In genomic region chr12:110975385-110975784, GRCm38 (mm10) we compare ENCODE assay signal across 16 mouse cellular contexts. TPM values are rescaled to one million over a fixed set of nuclear protein-coding genes. Genes with fewer than 3 reads are reported as not detected.
DNase-seq lines count a peak whose midpoint lies in the region; ATAC-seq and TF ChIP-seq lines count a peak whose summit lies in the region.
"Had no signal": no experiment of that assay in that cellular context is flagged by ENCODE, and none has a peak within 500 bp of the region (broad histone marks: within the 10 kb centered on the region; RNA-seq: fewer than 3 reads in every experiment).

No protein-coding gene starts in this region.

- no peak overlapping the region for H3K4me3 ChIP-seq in forebrain, embryonic 12.5 days (replicated peaks)
- H3K4me3 ChIP-seq in forebrain, postnatal 0 days (ENCODE audit: low read depth, low read length), result no peak overlapping the region
- peak overlapping the region; percentile 22; the same call in 1 of the 2 replicates for H3K4me3 ChIP-seq in liver, embryonic 11.5 days (ENCODE audit: low read depth, low read length)
- H3K4me3 ChIP-seq: forebrain, embryonic 15.5 days; left cerebral cortex, adult 2 months; limb, embryonic 12.5 days; neural tube, embryonic 12.5 days had no signal

- H3K9me3 ChIP-seq in forebrain, embryonic 12.5 days, result no peaks in the 10 kb centered on the region
- H3K9me3 ChIP-seq in forebrain, postnatal 0 days (ENCODE audit: low read length), result no peaks in the 10 kb centered on the region
- H3K9me3 ChIP-seq in liver, embryonic 11.5 days (ENCODE audit: control insufficient read depth, low read length), result no peaks in the 10 kb centered on the region
- H3K9me3 ChIP-seq: forebrain, embryonic 15.5 days; limb, embryonic 12.5 days; neural tube, embryonic 12.5 days had no signal

- H3K9ac ChIP-seq in forebrain, embryonic 12.5 days, result peak overlapping the region; percentile 17; the same call in 1 of the 2 replicates
- H3K9ac ChIP-seq in forebrain, postnatal 0 days, result no peak overlapping the region
- H3K9ac ChIP-seq in liver, embryonic 11.5 days (ENCODE audit: low read depth, low read length), result peak overlapping the region; percentile 47
- H3K9ac ChIP-seq: forebrain, embryonic 15.5 days; limb, embryonic 12.5 days; neural tube, embryonic 12.5 days had no signal

- H3K4me1 ChIP-seq in forebrain, embryonic 12.5 days, result peaks cover 13% of the 10 kb centered on the region
- no peaks in the 10 kb centered on the region for H3K4me1 ChIP-seq in forebrain, postnatal 0 days (ENCODE audit: insufficient read depth)
- peaks cover 71% of the 10 kb centered on the region for H3K4me1 ChIP-seq in liver, embryonic 11.5 days (replicated peaks; ENCODE audit: control insufficient read depth, insufficient read depth, low read length)

- no peak for ATAC-seq in forebrain, embryonic 12.5 days (ENCODE audit: low FRiP score)
- no peak for ATAC-seq in forebrain, postnatal 0 days
- no peak for ATAC-seq in liver, embryonic 11.5 days (replicated peaks; ENCODE audit: low FRiP score)
- ATAC-seq in activated CD4-positive, CD25-positive, alpha-beta regulatory T cell, adult 4 months, result no peak
- ATAC-seq: forebrain, embryonic 15.5 days; inflammation-experienced regulatory T-cells, adult 6 months had no signal

- H3K27me3 ChIP-seq in forebrain, embryonic 12.5 days, result no peaks in the 10 kb centered on the region
- H3K27me3 ChIP-seq in forebrain, postnatal 0 days (ENCODE audit: insufficient read depth, low read length), result no peaks in the 10 kb centered on the region
- no peaks in the 10 kb centered on the region for H3K27me3 ChIP-seq in liver, embryonic 11.5 days (replicated peaks; ENCODE audit: control insufficient read depth, insufficient read depth, low read length)
- H3K27me3 ChIP-seq: forebrain, embryonic 15.5 days; limb, embryonic 12.5 days; neural tube, embryonic 12.5 days had no signal

- no peak overlapping the region for H3K27ac ChIP-seq in forebrain, embryonic 12.5 days
- no peak overlapping the region for H3K27ac ChIP-seq in forebrain, postnatal 0 days (ENCODE audit: low read depth, low read length)
- H3K27ac ChIP-seq in liver, embryonic 11.5 days (ENCODE audit: low read depth, low read length), result peak overlapping the region; percentile 84
- H3K27ac ChIP-seq: forebrain, embryonic 15.5 days; left cerebral cortex, adult 2 months; limb, embryonic 12.5 days; neural tube, embryonic 12.5 days had no signal

- peaks cover 53% of the 10 kb centered on the region for H3K36me3 ChIP-seq in forebrain, embryonic 12.5 days (replicated peaks)
- H3K36me3 ChIP-seq in forebrain, postnatal 0 days (ENCODE audit: insufficient read depth), result peaks cover 18% of the 10 kb centered on the region; the same call in 1 of the 2 replicates
- H3K36me3 ChIP-seq in liver, embryonic 11.5 days (ENCODE audit: control insufficient read depth, insufficient read depth, low read length), result peaks cover 26% of the 10 kb centered on the region

- no peak for TF ChIP-seq CTCF in forebrain, postnatal 0 days (IDR thresholded peaks at IDR 0.05; ENCODE audit: low read depth)

- DNase-seq in forebrain, postnatal 0 days, result no peak
- no peak for DNase-seq in liver, embryonic 11.5 days (ENCODE audit: low spot score)
- DNase-seq in liver, result no peak
- peak; percentile 86 for DNase-seq in gastrocnemius, postnatal 25 days
- DNase-seq in skeletal muscle tissue, adult 2 months (ENCODE audit: low read depth, low spot score), result peak; percentile 88
- DNase-seq in spleen, adult 18-20 months, result no peak
- DNase-seq: cerebellum, adult 11-12 months; right cerebral cortex, postnatal 4 days; thymus, postnatal 36 days had no signal

- no peak overlapping the region for H3K4me2 ChIP-seq in forebrain, embryonic 12.5 days
- H3K4me2 ChIP-seq in forebrain, postnatal 0 days (ENCODE audit: low read depth), result no peak overlapping the region
- H3K4me2 ChIP-seq in liver, embryonic 11.5 days, result peak overlapping the region; percentile 98
- H3K4me2 ChIP-seq: forebrain, embryonic 15.5 days; limb, embryonic 12.5 days; neural tube, embryonic 12.5 days had no signal

- WGBS in forebrain, embryonic 12.5 days, result 87% methylated on average over 5 of the region's 5 CpGs
- WGBS in forebrain, postnatal 0 days, result 81% methylated on average over 5 of the region's 5 CpGs
- WGBS in liver, embryonic 11.5 days, result 83% methylated on average over 5 of the region's 5 CpGs

RNA-seq across cellular contexts. Expression of gene Ankrd9, which starts 3.5 kb away (rescaled TPM):
- polyA plus RNA-seq in forebrain, embryonic 12.5 days (2016; fragmentation: Nextera tagmentation; extraction: Ambion mirVana), result 15.0 and 15.5 TPM in 2 replicates
- 7.6 and 8.7 TPM in 2 replicates for total RNA-seq in forebrain, postnatal 0 days (2014; rRNA removed)
- polyA plus RNA-seq in forebrain, postnatal 0 days (2015; fragmentation: Nextera tagmentation; extraction: Ambion mirVana), result 7.8 and 10.2 TPM in 2 replicates
- polyA plus RNA-seq in liver, embryonic 11.5 days (2014; fragmentation: Nextera tagmentation; extraction: Ambion mirVana), result 32.9 and 33.3 TPM in 2 replicates
- 100 to 1,000 TPM; 130 to 154 TPM for total RNA-seq in gastrocnemius, postnatal 25 days (2021)
- 1 to 10 TPM in 1 of 2 experiments, under 1 TPM in 1; 0.74 to 1.2 TPM for polyA plus RNA-seq in activated CD4-positive, CD25-positive, alpha-beta regulatory T cell, adult 4 months (2017; shearing (Covaris generic))

Comparison
In these comparisons a context has a peak if more than half of its experiments do, and no peak if none do; other contexts are left out.
1. DNase-seq: peak in gastrocnemius, postnatal 25 days (single experiment) and skeletal muscle tissue, adult 2 months (single experiment); none in forebrain, postnatal 0 days (single experiment), liver, embryonic 11.5 days (single experiment), liver (single experiment) and spleen, adult 18-20 months (0 of 2).